Mouse (Mus musculus) heart, postnatal 0 days (tissue): ENCODE measurements around the gene Car10.

ENCODE experiments used
- CTCF ChIP-seq: IDR thresholded peaks from 2 replicates; pipeline ENCODE4 v1.5.1; 2016; ENCODE audit warnings: antibody characterized with exemption, control low read depth, low read depth
- EP300 ChIP-seq: IDR thresholded peaks from 2 replicates; pipeline ENCODE4 v1.6.1; 2016; ENCODE audit warnings: antibody characterized with exemption, low read depth

GRCm38 (mm10) chr11:93487021-93487420 lies 389.2 kb downstream of the Car10 start:
- TF ChIP-seq CTCF (no peak), EP300 (no peak)
